Mouse (Mus musculus) stomach, postnatal 0 days (tissue): ENCODE measurements around the gene Zfp513.
"Not testable (repeated sequence)": the region's sequence is repeated elsewhere in the genome, so short reads cannot be mapped to it uniquely, and the experiment has no call there.

ENCODE experiments used
- CTCF ChIP-seq: IDR thresholded peaks from 2 replicates; pipeline ENCODE4 v1.5.1; 2016; ENCODE audit warnings: antibody characterized with exemption, low read depth, mild to moderate bottlenecking, moderate library complexity
- EP300 ChIP-seq: optimal IDR thresholded peaks from 2 replicates; pipeline ENCODE3; 2016; ENCODE audit warnings: antibody characterized with exemption

GRCm38 (mm10) chr5:31216554-31216953 is 14.5 kb upstream of the Zfp513 start:
- TF ChIP-seq CTCF: 0 out of 2 replicates have a peak, but pooled peaks have one; percentile 24
- not testable (repeated sequence) for TF ChIP-seq EP300
